Mouse (Mus musculus): Measurements from ENCODE around the gene Dhdh. TPM values are rescaled to one million over a fixed set of nuclear protein-coding genes. Genes with fewer than 3 reads are reported as not detected.
"Not testable (repeated sequence)": the region's sequence is repeated elsewhere in the genome, so short reads cannot be mapped to it uniquely, and the experiment has no call there.

The Dhdh gene
- 1 to 10 TPM; 2.8 to 2.9 TPM for total RNA-seq (2021)
- long read RNA-seq, experiment 1: 0 reads
- long read RNA-seq, experiment 2, partial matches to known transcripts: 0 of 1 reads
- long read RNA-seq, experiment 2, other reads (novel, unspliced or antisense): 1 of 1 reads

DNA sequence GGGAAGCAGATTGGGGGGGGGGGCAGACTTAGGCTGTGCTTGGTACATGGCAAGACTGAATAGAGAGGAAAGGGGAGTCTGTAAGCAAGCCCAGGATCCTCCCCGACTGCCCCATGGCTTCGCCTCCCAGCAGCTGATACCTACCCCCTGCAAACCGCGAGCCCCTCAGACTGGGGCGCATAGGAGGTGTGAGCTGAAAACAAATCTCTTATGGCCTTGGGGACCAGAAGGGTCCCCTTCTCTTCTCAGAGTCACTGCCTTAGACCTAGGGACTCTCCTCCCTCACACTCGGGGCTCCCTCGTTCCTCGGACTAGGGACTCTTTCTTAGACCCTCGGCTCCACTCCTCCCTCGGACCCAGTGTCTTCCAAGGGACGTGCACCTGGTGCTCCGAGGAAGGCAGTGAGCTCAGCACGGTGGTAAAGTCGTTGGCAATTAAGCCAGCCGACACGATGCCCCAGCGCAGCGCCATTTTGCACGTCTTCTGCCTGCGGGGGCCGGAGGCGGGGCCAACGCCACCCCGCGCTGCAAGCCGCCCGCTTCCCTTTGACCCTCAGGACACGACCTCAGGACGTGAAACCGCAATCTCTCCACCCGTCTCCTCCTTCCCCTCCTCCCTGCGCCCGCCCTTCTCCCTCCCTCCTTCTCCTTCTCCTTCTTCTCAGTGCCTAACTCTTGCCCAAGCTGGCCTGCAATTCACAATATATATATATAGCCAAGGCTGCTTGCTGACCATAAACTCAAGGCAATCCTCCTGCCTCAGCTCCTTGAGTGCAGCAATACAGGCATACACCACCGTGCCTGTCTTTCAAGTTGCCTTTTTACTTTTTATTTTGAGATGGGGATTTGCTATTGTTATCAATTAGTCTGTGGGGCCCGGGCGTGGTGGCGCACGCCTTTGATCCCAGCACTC is at the start of gene Dhdh:
Gene Dhdh (minus strand): TSS at position 513 of the 912 bp plus-strand sequence.
- DNase-seq (ENCODE audit: low spot score in 2 of 2): peak; percentile 36 to 39
- intact Hi-C loops (cut with DNase I): no loop called here

- intact Hi-C loops (cut with DNase I): no loop called here
- DNase-seq (ENCODE audit: low spot score in 2 of 2): no peak
Observed at GRCm38 (mm10) chr7:45537602-45538001, 49.0 kb upstream of the Dhdh start.

DNA sequence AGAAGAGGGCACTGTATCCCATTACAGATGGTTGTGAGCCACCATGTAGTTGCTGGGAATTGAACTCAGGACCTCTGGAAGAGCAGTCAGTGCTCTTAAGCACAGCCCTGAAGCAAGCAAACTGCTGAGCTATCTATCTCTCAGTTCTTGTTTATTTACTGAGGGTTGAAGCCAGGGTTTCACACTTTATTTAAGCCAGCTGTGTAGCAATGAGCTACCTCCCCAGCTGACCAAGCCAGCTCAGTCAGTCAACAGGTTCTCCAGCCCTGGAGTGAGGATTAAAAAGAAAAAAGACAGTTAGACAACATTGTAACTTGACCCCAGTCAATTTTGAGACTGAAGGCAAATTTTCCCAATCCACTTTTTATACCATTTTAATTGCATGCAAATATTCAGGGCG is 47.1 kb upstream of the Dhdh start:
- intact Hi-C loops (cut with DNase I): no loop called here
- DNase-seq (ENCODE audit: low spot score in 2 of 2): no peak

DNA sequence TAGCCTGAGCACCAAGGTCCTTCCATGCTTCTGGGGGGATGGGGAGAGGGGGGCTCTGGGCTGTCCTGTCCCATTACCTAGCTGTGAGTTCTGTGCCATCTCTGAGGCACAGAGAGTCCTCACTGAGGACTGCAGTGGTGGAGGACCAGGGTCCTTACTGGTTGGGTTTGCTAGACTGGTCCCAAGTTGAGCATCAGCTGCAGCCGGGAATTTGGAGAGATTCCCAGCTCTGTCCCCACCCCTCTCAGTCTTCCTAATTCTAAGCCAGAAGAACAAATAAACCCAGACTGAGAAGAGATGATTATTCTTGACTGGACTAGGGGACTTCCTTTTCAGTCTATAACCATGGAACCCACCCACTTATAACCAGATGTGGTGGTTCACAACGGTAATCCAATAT is 42.0 kb upstream of the Dhdh start:
- no peak for DNase-seq (ENCODE audit: low spot score in 2 of 2)
- intact Hi-C loops (cut with DNase I): no loop called here

DNA sequence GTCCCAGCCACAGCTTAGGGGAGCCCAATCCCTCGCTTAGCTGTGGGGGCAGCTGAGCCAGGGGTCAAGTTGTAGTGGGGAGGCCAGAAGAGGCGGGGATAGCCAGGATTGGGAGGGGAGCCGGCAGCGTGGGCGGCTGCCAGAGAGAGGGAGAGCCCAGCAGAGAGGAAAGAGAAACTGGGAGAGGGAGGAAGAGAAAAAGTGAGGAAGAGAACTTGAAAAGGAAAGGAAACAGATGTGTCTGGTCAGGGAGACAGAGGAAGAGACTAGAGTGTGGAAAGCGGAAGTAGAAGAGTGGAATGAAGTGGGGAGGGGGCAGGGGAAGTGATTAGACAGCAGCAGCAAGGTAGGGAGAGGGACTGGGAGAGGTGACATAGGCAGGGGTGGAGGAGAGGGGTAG is 40.9 kb upstream of the Dhdh start:
- no peak for DNase-seq (ENCODE audit: low spot score in 2 of 2)
- intact Hi-C loops (cut with DNase I): no loop called here

- intact Hi-C loops (cut with DNase I); DNase-seq (ENCODE audit: low spot score in 2 of 2): not testable (repeated sequence)
Observed at GRCm38 (mm10) chr7:45527169-45527568, 38.6 kb upstream of the Dhdh start.

DNA sequence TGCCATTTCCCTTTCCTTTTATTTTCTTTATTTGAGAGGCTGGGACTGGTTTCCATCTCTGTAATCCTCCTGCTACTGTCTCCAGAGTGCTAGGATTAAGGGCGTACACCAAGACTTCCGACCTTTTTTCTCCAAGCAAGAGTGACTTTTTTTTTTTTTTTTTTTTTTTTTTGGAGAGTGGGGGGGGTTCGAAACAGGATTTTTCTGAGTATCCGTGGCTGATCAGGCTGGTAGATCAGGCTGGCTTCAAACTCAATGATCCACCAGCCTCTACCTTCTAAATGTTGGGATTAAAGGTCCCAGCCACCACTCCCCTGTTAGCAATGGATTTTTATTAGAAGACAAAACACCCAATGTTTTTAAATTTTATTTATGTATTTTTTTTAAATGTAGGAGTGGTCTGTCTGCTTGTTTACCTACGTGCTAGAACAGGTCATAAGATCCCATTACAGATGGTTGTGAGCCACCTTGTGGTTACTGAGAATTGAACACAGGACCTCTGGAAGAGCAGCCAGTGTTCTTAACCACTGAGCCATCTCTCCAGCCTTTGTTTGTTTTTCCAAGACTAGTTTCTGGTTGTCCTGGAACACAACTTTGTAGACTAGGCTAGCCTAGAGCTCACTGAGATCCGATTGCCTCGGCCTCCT is 38.0 kb upstream of the Dhdh start:
- DNase-seq (ENCODE audit: low spot score in 2 of 2): no peak

DNA sequence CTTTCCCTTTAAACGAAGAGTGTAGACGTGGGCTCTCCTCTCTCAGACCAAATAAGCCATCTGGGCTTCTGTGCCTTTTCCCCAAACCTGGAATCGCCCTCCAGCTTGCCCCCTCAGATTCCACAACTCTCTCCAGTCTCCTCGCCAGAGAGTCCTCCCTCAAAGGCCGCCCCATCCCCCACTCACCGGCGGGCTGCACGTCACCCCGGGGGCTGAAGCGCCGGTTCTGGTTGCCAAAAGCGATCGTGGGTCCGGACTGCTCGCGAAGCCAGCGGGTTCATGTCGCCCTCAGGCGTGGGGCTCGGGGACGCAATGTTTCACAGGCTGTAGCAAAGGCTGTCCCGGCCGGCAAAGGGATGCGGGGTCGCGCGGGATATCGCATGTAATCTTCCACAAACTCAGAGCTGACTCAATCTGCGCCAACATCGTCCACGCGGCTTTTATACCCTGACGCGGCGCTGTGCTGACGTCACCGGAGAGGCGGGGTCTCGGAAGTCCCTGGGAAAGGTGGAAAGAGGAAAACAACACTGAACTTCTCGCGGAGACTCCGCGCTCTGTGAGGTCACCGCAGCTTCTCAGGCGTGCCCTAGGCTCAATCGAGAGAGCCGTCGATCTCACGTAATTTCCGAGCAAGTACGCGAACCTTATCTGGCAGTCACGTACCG is 37.3 kb upstream of the Dhdh start, which contains the start of the genes Ppp1r15a and Plekha4:
Gene Ppp1r15a (minus strand): TSS at position 460 of the 665 bp plus-strand sequence.
Gene Plekha4 (plus strand): TSS at position 522 of the 665 bp plus-strand sequence.
- intact Hi-C loops (cut with DNase I): no loop called here

More for the DNA sequence above, 38.0 kb upstream of the Dhdh start:
- intact Hi-C loops (cut with DNase I): no loop called here

GRCm38 (mm10) chr7:45524841-45525621 is 36.4 kb upstream of the Dhdh start:
- no peak for DNase-seq (ENCODE audit: low spot score in 2 of 2)
- intact Hi-C loops (cut with DNase I): no loop called here

More for the DNA sequence above, 37.3 kb upstream of the Dhdh start, which contains the start of the genes Ppp1r15a and Plekha4:
- peak; percentile 92 to 93 for DNase-seq (ENCODE audit: low spot score in 2 of 2)

DNA sequence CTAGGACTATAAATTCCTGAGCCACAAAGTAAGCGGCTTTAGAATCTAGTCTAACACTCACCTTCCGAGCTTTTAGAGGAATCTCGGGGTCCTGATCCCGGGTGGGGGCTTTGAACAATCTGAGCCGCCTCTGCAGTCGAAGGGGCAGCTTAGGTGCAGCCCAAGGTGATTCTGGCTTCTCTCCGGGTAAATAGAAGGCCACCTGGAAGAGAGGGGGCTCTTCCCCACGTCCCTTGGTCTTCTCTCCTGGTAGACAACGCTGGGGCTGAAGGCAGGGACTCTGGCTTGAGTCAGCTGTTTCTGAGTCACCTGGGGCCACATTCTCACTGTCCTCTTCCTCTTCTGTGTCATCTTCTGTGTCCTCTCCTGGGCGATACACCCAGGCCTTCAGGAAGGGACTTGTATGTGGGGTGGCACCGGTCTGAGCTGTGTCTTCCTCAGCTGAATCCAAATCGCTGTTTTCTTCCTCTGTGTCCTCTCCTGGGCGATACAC is 35.1 kb upstream of the Dhdh start:
- DNase-seq (ENCODE audit: low spot score in 2 of 2): no peak
- intact Hi-C loops (cut with DNase I): no loop called here

GRCm38 (mm10) chr7:45522957-45523676 is 34.5 kb upstream of the Dhdh start:
- intact Hi-C loops (cut with DNase I): no loop called here
- no peak for DNase-seq (ENCODE audit: low spot score in 2 of 2)

DNA sequence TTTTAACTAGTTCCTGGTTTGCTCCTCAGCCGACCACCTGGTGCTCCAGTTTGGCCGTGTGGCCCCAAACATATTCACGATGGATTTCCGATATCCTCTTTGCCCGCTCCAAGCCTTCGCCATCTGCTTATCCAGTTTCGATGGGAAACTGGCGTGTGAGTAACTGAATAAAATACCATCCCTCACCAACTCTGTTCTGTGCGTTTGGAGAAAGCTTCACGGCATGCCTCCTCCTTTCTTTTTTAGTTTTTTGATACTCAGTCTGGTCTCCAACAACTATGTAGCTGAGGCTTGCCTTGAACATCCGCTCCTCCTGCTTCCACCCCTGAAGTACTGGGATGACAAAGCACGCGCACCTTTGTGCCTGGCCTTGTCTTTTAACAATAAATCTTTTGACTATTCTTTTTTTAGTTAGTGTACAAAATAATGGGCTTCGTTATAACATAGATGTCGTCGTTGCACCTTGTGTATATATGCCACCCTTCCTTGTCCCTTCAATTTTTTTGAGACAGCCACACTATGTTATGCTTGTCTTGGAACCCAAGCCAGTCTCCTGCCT is 33.7 kb upstream of the Dhdh start:
- intact Hi-C loops (cut with DNase I): no loop called here
- DNase-seq (ENCODE audit: low spot score in 2 of 2): no peak

DNA sequence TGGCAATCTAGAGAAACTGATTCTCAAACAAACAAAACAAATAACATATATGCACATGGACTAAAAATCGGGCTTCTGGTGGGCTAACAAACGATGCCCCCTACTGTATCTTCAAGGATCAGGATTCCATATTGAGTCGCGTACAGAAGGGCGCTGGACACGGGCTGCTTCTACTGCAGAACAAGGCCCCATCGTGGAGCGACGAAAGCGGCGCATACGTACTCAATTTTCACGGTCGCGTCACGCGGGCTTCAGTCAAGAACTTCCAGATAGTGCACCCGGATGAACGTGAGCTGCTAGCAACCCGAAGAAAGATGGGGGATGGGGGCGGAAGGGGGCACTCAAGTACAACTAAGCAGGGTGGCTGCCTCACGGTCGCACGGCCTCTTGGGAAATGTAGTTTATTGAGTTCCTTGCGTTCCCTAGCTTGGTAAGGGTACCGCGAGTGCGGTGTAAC is 33.2 kb upstream of the Dhdh start:
- intact Hi-C loops (cut with DNase I): no loop called here
- DNase-seq (ENCODE audit: low spot score in 2 of 2): peak; percentile 92 to 95

DNA sequence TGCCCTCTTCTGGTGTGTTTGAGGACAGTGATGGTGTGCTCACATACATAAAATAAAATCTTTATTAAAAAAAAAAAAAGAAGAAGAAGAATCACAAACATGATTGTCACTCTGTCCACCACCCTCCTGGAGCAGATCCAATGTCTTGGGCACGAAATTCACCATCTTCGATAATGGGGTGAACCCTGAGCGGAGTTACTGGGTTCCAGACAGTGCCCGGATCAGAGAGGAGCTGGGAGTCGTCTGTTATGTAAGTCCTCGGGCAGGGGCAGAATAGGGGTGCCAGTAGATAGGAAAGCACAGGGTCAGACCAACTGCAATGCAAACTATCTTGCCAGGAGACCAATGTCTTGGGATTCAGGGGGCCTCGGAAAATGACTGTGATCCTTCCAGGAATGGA is 32.0 kb upstream of the Dhdh start:
- intact Hi-C loops (cut with DNase I): no loop called here
- DNase-seq (ENCODE audit: low spot score in 2 of 2): no peak

- DNase-seq (ENCODE audit: low spot score in 2 of 2): no peak
- intact Hi-C loops (cut with DNase I): loop anchor here (5.0 kb wide), 1 partner anchor 47 kb away; no protein-coding TSS in a partner anchor
Observed at GRCm38 (mm10) chr7:45519345-45520120, 30.9 kb upstream of the Dhdh start.

DNA sequence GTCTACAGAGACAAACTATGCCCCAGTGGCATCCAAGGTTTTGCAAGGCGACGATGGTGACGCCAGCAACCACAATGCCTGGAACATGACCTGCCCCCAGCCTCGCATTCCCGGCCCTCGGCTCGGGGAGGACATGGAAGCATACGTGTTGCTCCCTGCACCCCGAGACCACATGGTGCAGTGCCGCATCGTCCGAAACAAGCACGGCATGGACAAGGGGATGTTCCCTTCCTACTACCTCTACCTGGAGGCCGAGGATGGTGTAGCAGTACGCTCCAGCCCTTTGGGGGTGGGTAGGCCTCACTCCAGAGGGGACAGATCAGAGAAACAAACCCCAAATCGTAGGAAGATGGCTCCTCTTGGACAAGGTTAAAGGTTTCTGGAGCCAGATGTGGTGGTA is 30.0 kb upstream of the Dhdh start:
- no peak for DNase-seq (ENCODE audit: low spot score in 2 of 2)
- intact Hi-C loops (cut with DNase I): loop anchor here (5.0 kb wide), 1 partner anchor 46 kb away; no protein-coding TSS in a partner anchor

DNA sequence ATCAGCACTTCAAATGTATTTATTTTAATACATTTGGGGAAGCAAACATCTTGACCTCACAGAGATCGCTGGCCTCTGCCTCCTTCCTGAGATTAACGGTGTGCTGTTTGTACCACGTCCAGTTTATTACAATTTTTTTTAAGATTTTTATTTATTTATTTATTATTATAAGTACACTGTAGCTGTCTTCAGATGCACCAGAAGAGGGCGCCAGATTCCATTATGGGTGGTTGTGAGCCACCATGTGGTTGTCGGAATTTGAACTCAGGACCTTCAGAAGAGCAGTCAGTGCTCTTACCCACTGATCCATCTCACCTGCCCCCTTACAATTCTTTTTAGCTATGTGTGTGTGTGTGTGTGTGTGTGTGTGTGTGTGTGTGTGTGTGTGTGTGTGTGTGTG is 28.2 kb upstream of the Dhdh start:
- intact Hi-C loops (cut with DNase I): loop anchor here (5.0 kb wide), 1 partner anchor 45 kb away; no protein-coding TSS in a partner anchor

More for the DNA sequence above, 28.2 kb upstream of the Dhdh start:
- not testable (repeated sequence) for DNase-seq (ENCODE audit: low spot score in 2 of 2)

Measured in left cerebral cortex, postnatal 14 days (tissue).